Mouse (Mus musculus): ENCODE data around the gene Smcr8.

DNA sequence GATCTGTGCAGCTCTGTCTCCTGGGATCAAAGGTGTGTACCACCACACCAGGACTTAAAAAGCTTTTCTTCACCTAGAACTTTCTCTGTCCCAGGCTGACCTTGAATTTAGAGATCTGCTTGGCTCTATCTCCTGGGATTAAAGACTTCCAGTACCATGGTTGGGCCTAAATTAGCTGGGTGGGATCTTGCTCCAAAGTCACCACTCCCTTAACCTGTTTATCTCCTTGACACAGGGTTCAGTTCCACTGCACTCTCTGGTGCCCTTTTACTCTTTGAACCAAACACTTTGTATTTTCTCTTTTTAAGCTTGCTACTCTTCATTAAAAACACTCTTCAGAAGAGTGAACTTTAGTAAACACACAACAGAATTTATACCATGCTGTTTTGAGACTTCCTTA is 39.9 kb upstream of the Smcr8 start:
- TF ChIP-seq CTCF (IDR thresholded peaks at IDR 0.05; ENCODE audit: insufficient read depth, low read depth, low read length) (no peak), POLR2A (IDR thresholded peaks at IDR 0.05; ENCODE audit: insufficient read depth, low read depth, low read length) (no peak)
